Mouse (Mus musculus) olfactory bulb, adult 2 months (tissue): ENCODE measurements around the gene Zmynd8.

Experiments used
- CTCF ChIP-seq: fragments of 200-500 bp; IDR thresholded peaks from 2 replicates; pipeline ENCODE4 v1.5.1; 2012; ENCODE audit warnings: low read depth, mild to moderate bottlenecking, low read length, moderate library complexity; ENCODE audit not compliant: insufficient read depth
- POLR2A ChIP-seq: fragments of 200-500 bp; IDR thresholded peaks from 2 replicates; pipeline ENCODE4 v1.6.1; 2012; ENCODE audit warnings: mild to moderate bottlenecking, low read depth, low read length, moderate library complexity; ENCODE audit not compliant: insufficient read depth

- TF ChIP-seq CTCF (no peak), POLR2A (no peak)
Measured at GRCm38 (mm10) chr2:165867549-165867948, 31.3 kb downstream of the Zmynd8 start.
